Mouse (Mus musculus): ENCODE results near the gene Kcnt2. TPM values are rescaled to one million over a fixed set of nuclear protein-coding genes. Genes with fewer than 3 reads are reported as not detected.

Kcnt2 gene
- polyA plus RNA-seq, 1 experiment from 2014 or later: 1.6 TPM

GRCm38 (mm10) chr1:140560801-140561200, 314.8 kb downstream of the Kcnt2 start:
- H3K4me1 ChIP-seq (replicated peaks; ENCODE audit: control insufficient read depth, insufficient read depth, low read length): no peaks in the 10 kb centered on the region
- H3K36me3 ChIP-seq (ENCODE audit: control insufficient read depth, insufficient read depth, low read length): no peaks in the 10 kb centered on the region
- no peak for DNase-seq (ENCODE audit: low spot score)
- ATAC-seq (replicated peaks; ENCODE audit: low FRiP score): no peak
- H3K4me3 ChIP-seq (ENCODE audit: low read depth, low read length): no peak overlapping the region
- no peaks in the 10 kb centered on the region for H3K9me3 ChIP-seq (ENCODE audit: control insufficient read depth, low read length)
- H3K27me3 ChIP-seq (ENCODE audit: control insufficient read depth, insufficient read depth, low read length): no peaks in the 10 kb centered on the region
- H3K9ac ChIP-seq (ENCODE audit: low read length): no peak overlapping the region
- no peak overlapping the region for H3K4me2 ChIP-seq (ENCODE audit: low read depth, low read length, severe bottlenecking)
- no peak overlapping the region for H3K27ac ChIP-seq (ENCODE audit: low read depth, low read length)

GRCm38 (mm10) chr1:140572141-140572540, 326.2 kb downstream of the Kcnt2 start:
- no peak for DNase-seq (ENCODE audit: low spot score)
- WGBS: 85% methylated on average over 7 of the region's 7 CpGs
- Histone ChIP-seq H3K36me3 (ENCODE audit: control insufficient read depth, insufficient read depth, low read length) (no peaks in the 10 kb centered on the region), H3K27me3 (ENCODE audit: control insufficient read depth, insufficient read depth, low read length) (no peaks in the 10 kb centered on the region), H3K4me1 (replicated peaks; ENCODE audit: control insufficient read depth, insufficient read depth, low read length) (no peaks in the 10 kb centered on the region), H3K9me3 (ENCODE audit: control insufficient read depth, low read length) (no peaks in the 10 kb centered on the region), H3K9ac (ENCODE audit: low read length) (no peak overlapping the region), H3K4me2 (ENCODE audit: low read depth, low read length, severe bottlenecking) (no peak overlapping the region), H3K4me3 (ENCODE audit: low read depth, low read length) (no peak overlapping the region), H3K27ac (ENCODE audit: low read depth, low read length) (no peak overlapping the region)
- ATAC-seq (replicated peaks; ENCODE audit: low FRiP score): no peak

GRCm38 (mm10) chr1:140578607-140579006, 332.6 kb downstream of the Kcnt2 start:
- Histone ChIP-seq H3K27me3 (ENCODE audit: control insufficient read depth, insufficient read depth, low read length) (no peaks in the 10 kb centered on the region), H3K9ac (ENCODE audit: low read length) (no peak overlapping the region), H3K36me3 (ENCODE audit: control insufficient read depth, insufficient read depth, low read length) (no peaks in the 10 kb centered on the region), H3K4me1 (replicated peaks; ENCODE audit: control insufficient read depth, insufficient read depth, low read length) (no peaks in the 10 kb centered on the region), H3K9me3 (ENCODE audit: control insufficient read depth, low read length) (no peaks in the 10 kb centered on the region), H3K27ac (ENCODE audit: low read depth, low read length) (no peak overlapping the region), H3K4me2 (ENCODE audit: low read depth, low read length, severe bottlenecking) (no peak overlapping the region), H3K4me3 (ENCODE audit: low read depth, low read length) (no peak overlapping the region)
- no peak for DNase-seq (ENCODE audit: low spot score)
- peak; percentile 60; the same call in 1 of the 2 replicates for ATAC-seq (replicated peaks; ENCODE audit: low FRiP score)
- 79% methylated on average over 3 of the region's 3 CpGs for WGBS

GRCm38 (mm10) chr1:140588302-140588701, 342.3 kb downstream of the Kcnt2 start:
- Histone ChIP-seq H3K4me2 (ENCODE audit: low read depth, low read length, severe bottlenecking) (no peak overlapping the region), H3K4me3 (ENCODE audit: low read depth, low read length) (no peak overlapping the region), H3K27ac (ENCODE audit: low read depth, low read length) (no peak overlapping the region), H3K36me3 (ENCODE audit: control insufficient read depth, insufficient read depth, low read length) (no peaks in the 10 kb centered on the region), H3K4me1 (replicated peaks; ENCODE audit: control insufficient read depth, insufficient read depth, low read length) (no peaks in the 10 kb centered on the region), H3K9ac (ENCODE audit: low read length) (no peak overlapping the region), H3K27me3 (ENCODE audit: control insufficient read depth, insufficient read depth, low read length) (no peaks in the 10 kb centered on the region), H3K9me3 (ENCODE audit: control insufficient read depth, low read length) (no peaks in the 10 kb centered on the region)
- WGBS: 70% methylated on average over 3 of the region's 3 CpGs
- DNase-seq (ENCODE audit: low spot score) (no peak), ATAC-seq (replicated peaks; ENCODE audit: low FRiP score) (no peak)

- DNase-seq (ENCODE audit: low spot score) (no peak), ATAC-seq (replicated peaks; ENCODE audit: low FRiP score) (no peak)
- Histone ChIP-seq H3K4me2 (ENCODE audit: low read depth, low read length, severe bottlenecking) (no peak overlapping the region), H3K27me3 (ENCODE audit: control insufficient read depth, insufficient read depth, low read length) (no peaks in the 10 kb centered on the region), H3K27ac (ENCODE audit: low read depth, low read length) (no peak overlapping the region), H3K4me1 (replicated peaks; ENCODE audit: control insufficient read depth, insufficient read depth, low read length) (no peaks in the 10 kb centered on the region), H3K4me3 (ENCODE audit: low read depth, low read length) (no peak overlapping the region), H3K36me3 (ENCODE audit: control insufficient read depth, insufficient read depth, low read length) (no peaks in the 10 kb centered on the region), H3K9ac (ENCODE audit: low read length) (no peak overlapping the region), H3K9me3 (ENCODE audit: control insufficient read depth, low read length) (no peaks in the 10 kb centered on the region)
- WGBS: 91% methylated on average over 4 of the region's 4 CpGs
These were observed 362.9 kb downstream of the Kcnt2 start for GRCm38 (mm10) chr1:140608765-140609297.

- H3K9ac ChIP-seq (ENCODE audit: low read length): no peak overlapping the region
- H3K9me3 ChIP-seq (ENCODE audit: control insufficient read depth, low read length): no peaks in the 10 kb centered on the region
- H3K36me3 ChIP-seq (ENCODE audit: control insufficient read depth, insufficient read depth, low read length): no peaks in the 10 kb centered on the region
- 86% methylated on average over 1 of the region's 1 CpGs for WGBS
- no peak overlapping the region for H3K27ac ChIP-seq (ENCODE audit: low read depth, low read length)
- no peak overlapping the region for H3K4me2 ChIP-seq (ENCODE audit: low read depth, low read length, severe bottlenecking)
- no peak for DNase-seq (ENCODE audit: low spot score)
- ATAC-seq (replicated peaks; ENCODE audit: low FRiP score): no peak
- no peaks in the 10 kb centered on the region for H3K4me1 ChIP-seq (replicated peaks; ENCODE audit: control insufficient read depth, insufficient read depth, low read length)
- no peaks in the 10 kb centered on the region for H3K27me3 ChIP-seq (ENCODE audit: control insufficient read depth, insufficient read depth, low read length)
- no peak overlapping the region for H3K4me3 ChIP-seq (ENCODE audit: low read depth, low read length)
These were observed 367.1 kb downstream of the Kcnt2 start for GRCm38 (mm10) chr1:140613101-140613500.

GRCm38 (mm10) chr1:140614840-140615239, 368.9 kb downstream of the Kcnt2 start:
- no peaks in the 10 kb centered on the region for H3K36me3 ChIP-seq (ENCODE audit: control insufficient read depth, insufficient read depth, low read length)
- WGBS: 87% methylated on average over 2 of the region's 2 CpGs
- ATAC-seq (replicated peaks; ENCODE audit: low FRiP score) (no peak), DNase-seq (ENCODE audit: low spot score) (no peak)
- no peak overlapping the region for H3K9ac ChIP-seq (ENCODE audit: low read length)
- H3K4me1 ChIP-seq (replicated peaks; ENCODE audit: control insufficient read depth, insufficient read depth, low read length): no peaks in the 10 kb centered on the region
- H3K27ac ChIP-seq (ENCODE audit: low read depth, low read length): no peak overlapping the region
- H3K27me3 ChIP-seq (ENCODE audit: control insufficient read depth, insufficient read depth, low read length): no peaks in the 10 kb centered on the region
- no peaks in the 10 kb centered on the region for H3K9me3 ChIP-seq (ENCODE audit: control insufficient read depth, low read length)
- no peak overlapping the region for H3K4me3 ChIP-seq (ENCODE audit: low read depth, low read length)
- no peak overlapping the region for H3K4me2 ChIP-seq (ENCODE audit: low read depth, low read length, severe bottlenecking)

GRCm38 (mm10) chr1:140618164-140618563, 372.2 kb downstream of the Kcnt2 start:
- Histone ChIP-seq H3K9ac (ENCODE audit: low read length) (no peak overlapping the region), H3K36me3 (ENCODE audit: control insufficient read depth, insufficient read depth, low read length) (no peaks in the 10 kb centered on the region), H3K4me3 (ENCODE audit: low read depth, low read length) (no peak overlapping the region), H3K27me3 (ENCODE audit: control insufficient read depth, insufficient read depth, low read length) (no peaks in the 10 kb centered on the region), H3K9me3 (ENCODE audit: control insufficient read depth, low read length) (no peaks in the 10 kb centered on the region), H3K27ac (ENCODE audit: low read depth, low read length) (no peak overlapping the region), H3K4me2 (ENCODE audit: low read depth, low read length, severe bottlenecking) (no peak overlapping the region), H3K4me1 (replicated peaks; ENCODE audit: control insufficient read depth, insufficient read depth, low read length) (no peaks in the 10 kb centered on the region)
- ATAC-seq (replicated peaks; ENCODE audit: low FRiP score): no peak
- DNase-seq (ENCODE audit: low spot score): no peak

GRCm38 (mm10) chr1:140624918-140625317, 379.0 kb downstream of the Kcnt2 start:
- no peak for DNase-seq (ENCODE audit: low spot score)
- Histone ChIP-seq H3K36me3 (ENCODE audit: control insufficient read depth, insufficient read depth, low read length) (no peaks in the 10 kb centered on the region), H3K27ac (ENCODE audit: low read depth, low read length) (no peak overlapping the region), H3K9ac (ENCODE audit: low read length) (no peak overlapping the region), H3K4me1 (replicated peaks; ENCODE audit: control insufficient read depth, insufficient read depth, low read length) (no peaks in the 10 kb centered on the region), H3K27me3 (ENCODE audit: control insufficient read depth, insufficient read depth, low read length) (no peaks in the 10 kb centered on the region), H3K9me3 (ENCODE audit: control insufficient read depth, low read length) (no peaks in the 10 kb centered on the region), H3K4me3 (ENCODE audit: low read depth, low read length) (no peak overlapping the region), H3K4me2 (ENCODE audit: low read depth, low read length, severe bottlenecking) (no peak overlapping the region)
- ATAC-seq (replicated peaks; ENCODE audit: low FRiP score): no peak
